Mouse (Mus musculus) embryonic stem cell, embryonic (primary cell): Measurements from ENCODE around the gene Ube2f.

Source experiments
- CTCF ChIA-PET, 4 experiments: fragments of 300-600 bp in 2 of 4; fragments of 350-600 bp in 2 of 4; sonication (Branson Sonifier 250); formaldehyde crosslinking; loops; one replicate each; lab custom pipeline; 2022; ENCODE audit warnings: inconsistent platforms in 2 of 4; lab: Charles Lee
- POLR2A ChIA-PET, 4 experiments: fragments of 300-600 bp in 2 of 4; fragments of 350-600 bp in 2 of 4; sonication (Branson Sonifier 250); formaldehyde crosslinking; loops; one replicate each; lab custom pipeline; 2022; ENCODE audit warnings: antibody characterized with exemption in 4 of 4, inconsistent platforms in 1 of 4; lab: Charles Lee

The Ube2f gene

GRCm38 (mm10) chr1:91262508-91262907 is 12.4 kb downstream of the Ube2f start:
- ChIA-PET POLR2A (interaction anchor here in 2 of 4 experiments (0.8 to 3.4 kb wide), 4 partner anchors 10 to 37 kb away, joined by 3 to 19 read pairs (median 8); partner anchors contain the start of gene Ube2f (in 2 of the 2)), CTCF (interaction anchor here in 1 of 4 experiments (0.6 kb wide), 1 partner anchor 187 kb away, joined by 3 read pairs; no protein-coding TSS in a partner anchor)

- ChIA-PET POLR2A (interaction anchor here in 3 of 4 experiments (0.7 to 1.8 kb wide), 9 partner anchors 10 to 1805 kb away, joined by 3 to 7 read pairs (median 3); partner anchors contain the start of gene Ube2f (in 2 of the 3)), CTCF (interaction anchor here in 1 of 4 experiments (1.2 kb wide), 1 partner anchor 16 kb away, joined by 3 read pairs; no protein-coding TSS in a partner anchor)
Measured at GRCm38 (mm10) chr1:91272260-91272659, 22.2 kb downstream of the Ube2f start.

GRCm38 (mm10) chr1:91276581-91276980 is 26.5 kb downstream of the Ube2f start:
- ChIA-PET CTCF (interaction anchor here in 1 of 4 experiments (0.6 kb wide), 1 partner anchor 37 kb away, joined by 3 read pairs; no protein-coding TSS in a partner anchor), POLR2A (interaction anchor here in 1 of 4 experiments (0.8 kb wide), 1 partner anchor 20 kb away, joined by 3 read pairs; no protein-coding TSS in a partner anchor)

GRCm38 (mm10) chr1:91277480-91277879 is 27.4 kb downstream of the Ube2f start:
- CTCF ChIA-PET = no interaction called here

GRCm38 (mm10) chr1:91278410-91279119 is 28.5 kb downstream of the Ube2f start:
- POLR2A ChIA-PET = interaction anchor here in 2 of 4 experiments (0.6 to 0.7 kb wide), 2 partner anchors 52 to 87 kb away, joined by 3 read pairs; no protein-coding TSS in a partner anchor
- CTCF ChIA-PET = no interaction called here

More at GRCm38 (mm10) chr1:91277480-91277879, 27.4 kb downstream of the Ube2f start:
- POLR2A ChIA-PET = no interaction called here

- POLR2A ChIA-PET = no interaction called here
- CTCF ChIA-PET = no interaction called here
Measured at GRCm38 (mm10) chr1:91279126-91279525, 29.0 kb downstream of the Ube2f start.

GRCm38 (mm10) chr1:91282582-91282981 is 32.5 kb downstream of the Ube2f start:
- ChIA-PET CTCF (no interaction called here), POLR2A (interaction anchor here in 2 of 4 experiments (0.7 to 1.7 kb wide), 5 partner anchors 10 to 112 kb away, joined by 3 to 4 read pairs (median 4); partner anchors contain the start of gene Ube2f (in 1 of the 2))

GRCm38 (mm10) chr1:91289375-91289774 is 39.3 kb downstream of the Ube2f start:
- ChIA-PET CTCF (no interaction called here), POLR2A (interaction anchor here in 2 of 4 experiments (0.8 to 1.9 kb wide), 5 partner anchors 8 to 19 kb away, joined by 3 to 6 read pairs (median 3); partner anchors contain the start of gene Scly (in 2 of the 2))

- ChIA-PET CTCF (interaction anchor here in 2 of 4 experiments (0.7 kb wide), 3 partner anchors 29 to 195 kb away, joined by 5 to 7 read pairs (median 7); no protein-coding TSS in a partner anchor), POLR2A (interaction anchor here in 1 of 4 experiments (0.6 to 1.4 kb wide), 5 partner anchors 9 to 235 kb away, joined by 3 to 4 read pairs (median 4); partner anchors contain the start of gene Ube2f)
Measured at GRCm38 (mm10) chr1:91292101-91292825, 42.2 kb downstream of the Ube2f start.

- POLR2A ChIA-PET = interaction anchor here in 2 of 4 experiments (0.9 to 3.1 kb wide), 3 partner anchors 12 to 45 kb away, joined by 3 to 18 read pairs (median 4); partner anchors contain the start of gene Ube2f (in 1 of the 2)
- CTCF ChIA-PET = no interaction called here
Measured at GRCm38 (mm10) chr1:91295544-91295943, 45.4 kb downstream of the Ube2f start.

- POLR2A ChIA-PET = interaction anchor here in 3 of 4 experiments (0.5 to 3.5 kb wide), 24 partner anchors 9 to 954 kb away, joined by 3 to 30 read pairs (median 4); partner anchors contain the start of genes Ube2f (in 2 of the 3), Erfe (in 1 of the 3) and Espnl (in 1 of the 3)
- CTCF ChIA-PET = interaction anchor here in 1 of 4 experiments (1.0 kb wide), 2 partner anchors 68 to 370 kb away, joined by 3 to 4 read pairs; no protein-coding TSS in a partner anchor
Measured at GRCm38 (mm10) chr1:91297799-91298744, 48.0 kb downstream of the Ube2f start, which contains the start of gene Scly. Scly (plus strand) TSS chr1:91298338.

GRCm38 (mm10) chr1:91299026-91299706 is 49.1 kb downstream of the Ube2f start:
- ChIA-PET POLR2A (interaction anchor here in 3 of 4 experiments (0.6 to 3.5 kb wide), 19 partner anchors 9 to 115 kb away, joined by 3 to 30 read pairs (median 4); partner anchors contain the start of genes Hes6 (in 2 of the 3), Ube2f (in 2 of the 3) and Erfe (in 1 of the 3)), CTCF (no interaction called here)

- CTCF ChIA-PET = no interaction called here
- POLR2A ChIA-PET = interaction anchor here in 3 of 4 experiments (0.6 to 3.5 kb wide), 21 partner anchors 9 to 1316 kb away, joined by 3 to 30 read pairs (median 3); partner anchors contain the start of genes Hes6 (in 2 of the 3), Ube2f (in 2 of the 3) and Erfe (in 1 of the 3)
Measured at GRCm38 (mm10) chr1:91299707-91300426, 49.8 kb downstream of the Ube2f start.

- CTCF ChIA-PET = no interaction called here
Measured at GRCm38 (mm10) chr1:91301206-91301920, 51.3 kb downstream of the Ube2f start.

GRCm38 (mm10) chr1:91302021-91302420 is 51.9 kb downstream of the Ube2f start:
- POLR2A ChIA-PET = no interaction called here
- CTCF ChIA-PET = no interaction called here

More at GRCm38 (mm10) chr1:91301206-91301920, 51.3 kb downstream of the Ube2f start:
- POLR2A ChIA-PET = no interaction called here
